Mouse (Mus musculus) monocyte, adult 59 days (primary cell): Measurements from ENCODE around the gene Pigo. TPM values are rescaled to one million over a fixed set of nuclear protein-coding genes. Genes with fewer than 3 reads are reported as not detected.

Experiments used
- total RNA-seq, 2 experiments: library from RNA; stranded (reverse); gene quantifications; one replicate each; pipeline ENCODE4 v1.2.4; 2023

The Pigo gene
- 10 to 100 TPM; 11.7 to 12.1 TPM for total RNA-seq

GRCm38 (mm10) chr4:43025084-43025960 is at the start of gene Pigo:
Gene Pigo (minus strand): TSS chr4:43025819.

GRCm38 (mm10) chr4:43058753-43059654 is 33.4 kb upstream of the Pigo start, which contains the start of gene Unc13b:
Gene Unc13b (plus strand): TSS chr4:43058953.

GRCm38 (mm10) chr4:43045659-43046302 is 20.2 kb upstream of the Pigo start, which contains the start of gene Fam214b:
Gene Fam214b (minus strand): TSS chr4:43046220.

GRCm38 (mm10) chr4:43031237-43031995 is 5.8 kb upstream of the Pigo start, which contains the start of gene Stoml2:
Gene Stoml2 (minus strand): TSS chr4:43031710.

GRCm38 (mm10) chr4:43010161-43011038 is 15.2 kb downstream of the Pigo start, which contains the start of gene Fancg:
Gene Fancg (minus strand): TSS chr4:43010506.

DNA sequence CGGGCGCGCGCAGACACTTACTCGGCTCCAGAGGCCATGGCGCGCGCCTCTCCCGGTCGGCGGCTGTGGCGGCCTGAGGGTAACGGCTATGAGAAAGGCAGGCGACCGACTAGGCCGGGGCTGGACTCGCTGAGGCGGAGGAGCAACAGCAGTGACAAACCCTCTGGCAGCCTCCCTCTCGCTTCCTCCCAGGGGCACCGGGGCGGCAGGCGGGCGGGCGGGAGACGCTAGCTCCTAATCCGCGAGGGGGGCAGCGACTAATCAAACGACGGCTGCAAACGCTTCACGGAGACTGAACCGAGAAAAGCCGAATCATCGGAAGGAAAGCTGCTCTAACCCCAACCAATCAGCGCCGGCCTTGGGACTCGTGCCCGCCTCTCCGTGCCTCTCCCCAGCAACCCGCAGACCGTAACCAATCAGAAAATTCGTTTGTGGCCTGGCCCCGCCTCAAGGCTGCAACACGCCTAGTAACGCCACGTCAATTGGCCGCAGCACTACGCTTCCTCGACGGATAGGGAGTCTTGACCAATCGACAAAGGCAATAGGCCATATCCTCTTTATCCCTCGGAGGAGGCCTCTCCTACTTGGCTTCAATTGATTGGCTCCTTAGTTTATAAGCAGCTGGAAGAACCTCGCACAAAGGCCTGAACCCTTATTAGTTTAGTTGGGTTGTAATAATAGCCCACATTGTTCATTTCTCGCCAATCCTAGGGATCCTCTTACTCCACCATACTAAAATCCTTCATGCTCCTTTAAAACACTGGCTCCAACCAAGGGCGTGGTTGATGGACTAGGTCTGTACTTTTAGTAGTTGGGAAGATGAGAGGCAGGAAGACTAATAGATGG is 25.3 kb downstream of the Pigo start, which contains the start of gene Vcp:
Gene Vcp (minus strand): TSS at position 367 of the 846 bp plus-strand sequence.

DNA sequence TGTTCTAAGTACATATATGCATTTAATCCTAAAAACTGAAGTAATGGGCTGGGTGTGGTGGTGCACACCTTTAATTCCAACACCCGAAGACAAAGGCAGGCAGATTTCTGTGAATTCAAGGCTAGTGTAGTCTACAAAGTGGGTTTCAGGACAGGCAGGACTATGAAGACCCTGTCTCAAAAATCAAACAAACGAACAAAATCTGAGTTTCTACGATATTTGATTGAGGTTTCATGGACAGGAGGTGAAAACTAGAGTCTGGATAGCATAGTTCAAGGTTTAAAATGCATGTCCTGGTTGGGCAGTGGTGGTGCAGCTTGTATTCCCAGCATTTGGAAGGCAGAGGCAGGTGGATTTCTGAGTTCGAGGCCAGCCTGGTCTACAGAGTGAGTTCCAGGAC is 56.3 kb downstream of the Pigo start, which contains the start of gene 1700022I11Rik:
Gene 1700022I11Rik (plus strand): TSS at position 301 of the 400 bp plus-strand sequence.

Other genes with a start within 250 kb of the Pigo start
- not detected for gene Fam205a1, start 171.9 kb downstream of the Pigo start, total RNA-seq
- gene Gm12394, start 169.0 kb downstream of the Pigo start, total RNA-seq = not detected
- gene Fam205c, start 151.6 kb downstream of the Pigo start, total RNA-seq = not detected
- gene Phf24, start 109.2 kb downstream of the Pigo start, total RNA-seq = not detected
- gene Dnajb5, start 76.0 kb downstream of the Pigo start, total RNA-seq = 10 to 100 TPM; 14.3 to 14.6 TPM
- not detected for gene 1700022I11Rik, start 56.2 kb downstream of the Pigo start, total RNA-seq
- gene Vcp, start 25.3 kb downstream of the Pigo start, total RNA-seq = 100 to 1,000 TPM; 115 to 119 TPM
- gene Fancg, start 15.3 kb downstream of the Pigo start, total RNA-seq = 10 to 100 TPM; 18.4 to 23.1 TPM
- gene Stoml2, start 5.9 kb upstream of the Pigo start, total RNA-seq = 10 to 100 TPM; 61.5 to 64.6 TPM
- gene Fam214b, start 20.4 kb upstream of the Pigo start, total RNA-seq = 10 to 100 TPM; 54.2 to 74.8 TPM
- 1 to 10 TPM; 2.9 to 3.3 TPM for gene Unc13b, start 33.1 kb upstream of the Pigo start, total RNA-seq
- under 1 TPM in 1 of 2 experiments, not detected in 1; 0.34 TPM for gene Atp8b5, start 241.3 kb upstream of the Pigo start, total RNA-seq